ENCODE assay signal across 1 mouse cellular context in genomic region chr2:155517455-155518423, GRCm38 (mm10).
TF ChIP-seq lines count a peak whose summit lies in the region.

Gene Acss2, plus strand, starts transcription at chr2:155517948.
Gene Ggt7, minus strand, starts transcription at chr2:155518237.

TF ChIP-seq in CH12.LX, 34 proteins besides CTCF, POLR2A, EP300 and RAD21 (continued from another document):
- TF ChIP-seq BHLHE40 (IDR thresholded peaks at IDR 0.05; ENCODE audit: low read depth, low read length), result 0 out of 2 replicates have a peak, but pooled peaks have one; percentile 20
- TF ChIP-seq USF1 (IDR thresholded peaks at IDR 0.05; ENCODE audit: low read depth, low read length), result no peak
